Mouse (Mus musculus): ENCODE data around the gene Wnt1. TPM values are rescaled to one million over a fixed set of nuclear protein-coding genes. Genes with fewer than 3 reads are reported as not detected.

Gene Wnt1
- polyA plus RNA-seq, 1 experiment from 2014 or later = not detected

DNA sequence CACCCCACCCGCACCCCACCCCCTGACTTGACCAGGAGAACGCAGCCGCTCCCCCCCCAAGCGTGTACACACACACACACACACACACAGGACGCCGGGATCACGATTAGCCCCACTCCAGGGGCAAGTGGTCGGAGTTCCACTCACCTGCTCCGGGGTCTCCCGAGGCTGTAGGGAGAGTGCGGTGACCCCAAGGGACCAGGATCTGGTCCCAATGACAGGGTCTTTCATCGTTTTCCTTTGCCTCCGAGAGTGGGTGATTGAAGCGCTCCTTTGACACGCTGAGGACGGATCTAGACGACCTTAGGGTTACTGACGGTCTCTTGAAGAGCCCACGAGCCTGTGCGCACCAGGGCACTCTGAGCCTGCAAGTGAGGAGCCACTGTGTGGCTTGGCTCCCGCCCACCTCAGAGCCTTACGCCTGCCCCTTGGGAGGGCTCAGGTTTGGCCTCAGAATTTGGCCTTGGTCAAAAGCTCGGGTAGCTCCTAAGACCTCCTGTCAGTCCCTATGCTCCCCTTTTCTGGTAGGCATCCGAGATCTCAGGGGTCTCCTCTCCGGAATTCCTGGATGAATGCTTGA lies 11.4 kb upstream of the Wnt1 start:
- Histone ChIP-seq H3K36me3 (no peaks in the 10 kb centered on the region), H3K27me3 (peaks cover 87% of the 10 kb centered on the region), H3K4me2 (replicated peaks) (peak overlapping the region; percentile 47), H3K4me1 (peaks cover 57% of the 10 kb centered on the region), H3K4me3 (replicated peaks) (peak overlapping the region; percentile 38), H3K9ac (peak overlapping the region; percentile 10; the same call in 1 of the 2 replicates), H3K9me3 (replicated peaks) (no peaks in the 10 kb centered on the region), H3K27ac (replicated peaks) (0 out of 2 replicates have a peak overlapping the region, but pooled peaks have one; percentile 17)
- no peak for ATAC-seq (ENCODE audit: insufficient number of reproducible peaks, low FRiP score, low TSS enrichment, low read depth)
- WGBS = under 1% methylated on average over 25 of the region's 25 CpGs

DNA sequence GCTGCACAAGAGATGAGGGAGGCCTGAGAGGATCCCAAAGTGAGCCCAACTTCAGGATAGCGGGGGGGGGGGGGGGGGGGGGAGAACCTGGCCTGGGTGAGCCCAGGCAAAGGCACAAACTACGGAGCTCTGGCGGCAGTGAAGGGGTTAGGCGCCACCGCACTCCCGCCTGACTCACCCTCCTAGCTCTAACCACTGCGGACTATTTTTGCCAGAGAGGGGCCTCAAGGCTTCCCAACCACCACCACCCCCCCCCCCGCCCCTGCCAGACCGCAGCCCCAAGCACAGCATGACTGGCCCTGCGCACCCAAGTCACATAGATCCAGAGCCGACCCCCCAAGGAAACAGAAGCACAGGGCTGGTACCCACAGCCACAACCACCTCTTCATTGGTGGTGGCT lies 10.9 kb upstream of the Wnt1 start:
- H3K4me3 ChIP-seq (replicated peaks) = peak overlapping the region; percentile 38; the same call in 1 of the 2 replicates
- no peak for ATAC-seq (ENCODE audit: insufficient number of reproducible peaks, low FRiP score, low TSS enrichment, low read depth)

DNA sequence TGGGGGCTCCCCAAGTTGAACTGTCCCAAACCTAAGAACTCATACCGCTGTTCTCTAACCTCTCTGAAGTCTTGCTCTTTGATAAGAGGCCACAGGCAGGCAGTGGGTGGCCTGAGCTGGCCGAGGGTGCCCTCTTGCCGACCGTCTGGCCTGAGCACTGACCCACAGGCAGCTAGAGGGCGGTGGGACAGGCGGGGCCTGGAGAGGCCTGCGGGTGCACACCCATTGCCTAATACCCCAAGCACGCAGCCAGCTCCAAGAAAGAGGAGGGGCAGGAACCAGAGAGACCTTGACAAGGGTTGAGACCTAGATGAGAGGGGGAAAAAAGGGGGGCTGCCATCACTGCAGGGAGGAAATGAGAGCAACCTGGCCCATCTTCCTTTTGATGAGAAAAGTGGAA lies 9.6 kb upstream of the Wnt1 start:
- peaks cover 72% of the 10 kb centered on the region for H3K27me3 ChIP-seq

More for the DNA sequence above, 10.9 kb upstream of the Wnt1 start:
- Histone ChIP-seq H3K9ac (no peak overlapping the region), H3K4me2 (replicated peaks) (peak overlapping the region; percentile 47; the same call in 1 of the 2 replicates), H3K27me3 (peaks cover 85% of the 10 kb centered on the region), H3K36me3 (no peaks in the 10 kb centered on the region), H3K4me1 (peaks cover 56% of the 10 kb centered on the region), H3K9me3 (replicated peaks) (no peaks in the 10 kb centered on the region), H3K27ac (replicated peaks) (no peak overlapping the region)
- 8% methylated on average over 8 of the region's 11 CpGs for WGBS

DNA sequence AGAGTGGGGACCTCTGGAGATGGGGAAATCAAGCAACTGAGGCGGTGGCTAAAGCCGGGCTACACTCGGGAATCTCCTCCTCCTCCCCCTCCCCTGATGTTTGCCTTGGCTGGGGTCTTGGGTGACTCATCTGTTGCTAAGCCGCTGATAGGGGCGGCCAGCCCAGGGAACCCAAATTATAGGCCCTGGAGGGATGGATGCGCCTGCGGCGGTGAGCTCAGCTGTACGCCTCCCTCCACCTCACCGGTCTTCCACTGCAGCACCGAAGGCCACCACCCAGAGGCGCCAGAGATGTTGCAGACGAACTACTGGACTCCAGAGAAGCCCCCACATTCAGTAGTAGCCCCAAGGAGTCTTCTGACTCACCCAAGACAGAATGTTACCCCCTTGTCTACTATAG lies 9.1 kb upstream of the Wnt1 start:
- Histone ChIP-seq H3K4me3 (replicated peaks) (no peak overlapping the region), H3K9me3 (replicated peaks) (no peaks in the 10 kb centered on the region), H3K9ac (no peak overlapping the region), H3K4me1 (peaks cover 48% of the 10 kb centered on the region), H3K27ac (replicated peaks) (no peak overlapping the region; the same call in 1 of the 2 replicates), H3K27me3 (peaks cover 71% of the 10 kb centered on the region), H3K36me3 (no peaks in the 10 kb centered on the region), H3K4me2 (replicated peaks) (no peak overlapping the region; the same call in 1 of the 2 replicates)
- 5% methylated on average over 13 of the region's 13 CpGs for WGBS
- ATAC-seq (ENCODE audit: insufficient number of reproducible peaks, low FRiP score, low TSS enrichment, low read depth) = peak; percentile 64; the same call in 1 of the 2 replicates

More for the DNA sequence above, 9.6 kb upstream of the Wnt1 start:
- Histone ChIP-seq H3K27ac (replicated peaks) (no peak overlapping the region), H3K4me2 (replicated peaks) (no peak overlapping the region; the same call in 1 of the 2 replicates), H3K4me1 (peaks cover 50% of the 10 kb centered on the region), H3K4me3 (replicated peaks) (no peak overlapping the region), H3K9ac (no peak overlapping the region), H3K9me3 (replicated peaks) (no peaks in the 10 kb centered on the region), H3K36me3 (no peaks in the 10 kb centered on the region)
- ATAC-seq (ENCODE audit: insufficient number of reproducible peaks, low FRiP score, low TSS enrichment, low read depth) = no peak
- 5% methylated on average over 8 of the region's 8 CpGs for WGBS

DNA sequence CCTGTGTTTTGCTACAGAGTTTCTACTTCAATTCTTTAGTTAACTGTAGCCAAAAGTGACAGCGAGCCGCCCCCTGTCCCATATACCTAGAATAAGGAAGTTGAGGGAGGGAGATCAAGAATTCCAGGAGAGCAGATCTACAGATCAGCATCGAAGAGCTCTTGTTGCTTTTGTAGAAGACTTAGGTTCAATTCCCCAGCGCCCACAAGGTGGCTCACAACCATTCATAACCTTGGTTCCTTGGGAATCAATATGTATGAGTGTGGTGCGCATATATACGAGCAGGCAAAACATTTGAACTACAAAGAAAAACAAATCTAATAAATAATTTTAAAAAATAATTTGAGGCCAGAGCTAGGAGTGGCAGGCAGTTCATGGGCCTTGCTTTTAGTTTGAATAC lies 8.5 kb upstream of the Wnt1 start:
- H3K4me3 ChIP-seq (replicated peaks) = no peak overlapping the region
- WGBS = 26% methylated on average over 6 of the region's 6 CpGs

DNA sequence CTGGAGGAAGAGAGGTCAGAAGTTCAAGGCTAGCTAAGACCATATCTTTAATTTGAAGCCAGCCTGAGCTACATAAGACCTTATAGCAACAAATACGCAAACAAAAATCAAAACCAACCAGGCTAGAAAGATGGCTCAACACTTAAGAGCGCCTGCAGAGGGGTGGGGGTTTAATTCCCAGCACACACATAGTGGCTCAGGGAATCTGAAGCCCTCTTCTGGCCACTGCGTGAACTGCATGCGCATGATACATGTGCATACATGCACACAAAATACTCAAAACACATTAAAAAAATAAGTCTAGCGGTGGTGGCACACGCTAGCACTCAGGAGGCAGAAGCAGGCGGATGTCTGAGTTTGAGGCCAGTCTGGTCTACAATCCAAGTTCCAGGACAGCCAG lies 3.9 kb upstream of the Wnt1 start:
- H3K4me2 ChIP-seq (replicated peaks) = no peak overlapping the region
- H3K27ac ChIP-seq (replicated peaks) = no peak overlapping the region
- no peak overlapping the region for H3K9ac ChIP-seq
- WGBS = 41% methylated on average over 7 of the region's 7 CpGs
- no peaks in the 10 kb centered on the region for H3K36me3 ChIP-seq
- H3K27me3 ChIP-seq = peaks cover 60% of the 10 kb centered on the region
- H3K9me3 ChIP-seq (replicated peaks) = no peaks in the 10 kb centered on the region
- ATAC-seq (ENCODE audit: insufficient number of reproducible peaks, low FRiP score, low TSS enrichment, low read depth) = no peak
- H3K4me3 ChIP-seq (replicated peaks) = no peak overlapping the region
- peaks cover 15% of the 10 kb centered on the region for H3K4me1 ChIP-seq

More for the DNA sequence above, 8.5 kb upstream of the Wnt1 start:
- Histone ChIP-seq H3K27me3 (peaks cover 67% of the 10 kb centered on the region), H3K27ac (replicated peaks) (no peak overlapping the region; the same call in 1 of the 2 replicates), H3K9me3 (replicated peaks) (no peaks in the 10 kb centered on the region), H3K36me3 (no peaks in the 10 kb centered on the region), H3K4me1 (peaks cover 42% of the 10 kb centered on the region), H3K9ac (no peak overlapping the region), H3K4me2 (replicated peaks) (no peak overlapping the region)
- no peak for ATAC-seq (ENCODE audit: insufficient number of reproducible peaks, low FRiP score, low TSS enrichment, low read depth)

DNA sequence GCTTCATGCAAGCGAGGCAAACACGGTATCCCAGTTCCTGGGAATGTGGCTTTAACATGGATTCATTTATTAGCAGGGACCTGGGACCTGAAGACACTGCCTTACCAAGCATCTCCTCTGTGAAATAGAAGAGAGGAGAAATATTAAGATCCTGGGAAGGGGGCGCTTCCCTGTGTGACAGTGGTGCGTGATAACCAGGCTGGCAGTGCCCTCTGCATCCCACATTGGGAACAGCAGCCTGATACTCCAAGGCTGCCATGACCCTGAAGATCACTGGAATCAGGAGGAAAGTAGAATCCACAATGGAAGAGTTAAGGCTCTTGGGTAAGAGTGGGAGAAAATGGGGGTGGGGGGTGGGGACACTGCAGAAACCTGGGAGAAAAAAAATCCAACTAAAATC lies 1.7 kb upstream of the Wnt1 start:
- ATAC-seq (ENCODE audit: insufficient number of reproducible peaks, low FRiP score, low TSS enrichment, low read depth) = no peak
- Histone ChIP-seq H3K9ac (no peak overlapping the region), H3K4me2 (replicated peaks) (no peak overlapping the region), H3K27me3 (peaks cover 66% of the 10 kb centered on the region), H3K9me3 (replicated peaks) (no peaks in the 10 kb centered on the region), H3K4me3 (replicated peaks) (no peak overlapping the region), H3K27ac (replicated peaks) (no peak overlapping the region), H3K4me1 (peaks cover 31% of the 10 kb centered on the region), H3K36me3 (no peaks in the 10 kb centered on the region)
- WGBS = 19% methylated on average over 4 of the region's 4 CpGs

DNA sequence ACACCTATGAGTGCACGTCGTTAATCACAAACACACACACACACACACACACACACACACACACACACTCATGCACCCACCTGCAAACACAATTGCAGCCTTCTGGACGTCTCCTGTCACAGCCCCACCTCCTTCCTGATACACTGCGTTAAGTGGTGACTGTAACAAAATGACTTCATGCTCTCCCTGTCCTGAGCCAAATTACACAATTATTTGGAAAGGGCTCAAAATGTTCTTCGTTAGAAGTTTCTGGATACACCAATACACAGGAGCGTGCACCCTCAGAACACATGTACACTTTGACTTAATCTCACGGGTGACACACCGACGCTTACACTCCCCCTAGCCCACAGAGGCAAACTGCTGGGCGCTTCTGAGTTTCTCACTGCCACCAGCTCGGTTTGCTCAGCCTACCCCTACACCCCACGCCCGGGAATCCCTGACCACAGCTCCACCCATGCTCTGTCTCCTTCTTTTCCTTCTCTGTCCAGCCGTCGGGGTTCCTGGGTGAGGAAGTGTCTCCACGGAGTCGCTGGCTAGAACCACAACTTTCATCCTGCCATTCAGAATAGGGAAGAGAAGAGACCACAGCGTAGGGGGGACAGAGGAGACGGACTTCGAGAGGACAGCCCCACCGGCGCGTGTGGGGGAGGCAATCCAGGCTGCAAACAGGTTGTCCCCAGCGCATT lies 541 bp upstream of the Wnt1 start:
- Histone ChIP-seq H3K9ac (no peak overlapping the region), H3K4me1 (peaks cover 35% of the 10 kb centered on the region), H3K9me3 (replicated peaks) (no peaks in the 10 kb centered on the region), H3K27me3 (peaks cover 78% of the 10 kb centered on the region), H3K27ac (replicated peaks) (no peak overlapping the region), H3K4me3 (replicated peaks) (peak overlapping the region; percentile 26; the same call in 1 of the 2 replicates), H3K36me3 (no peaks in the 10 kb centered on the region), H3K4me2 (replicated peaks) (peak overlapping the region; percentile 29; the same call in 1 of the 2 replicates)
- ATAC-seq (ENCODE audit: insufficient number of reproducible peaks, low FRiP score, low TSS enrichment, low read depth) = no peak
- 11% methylated on average over 24 of the region's 24 CpGs for WGBS

DNA sequence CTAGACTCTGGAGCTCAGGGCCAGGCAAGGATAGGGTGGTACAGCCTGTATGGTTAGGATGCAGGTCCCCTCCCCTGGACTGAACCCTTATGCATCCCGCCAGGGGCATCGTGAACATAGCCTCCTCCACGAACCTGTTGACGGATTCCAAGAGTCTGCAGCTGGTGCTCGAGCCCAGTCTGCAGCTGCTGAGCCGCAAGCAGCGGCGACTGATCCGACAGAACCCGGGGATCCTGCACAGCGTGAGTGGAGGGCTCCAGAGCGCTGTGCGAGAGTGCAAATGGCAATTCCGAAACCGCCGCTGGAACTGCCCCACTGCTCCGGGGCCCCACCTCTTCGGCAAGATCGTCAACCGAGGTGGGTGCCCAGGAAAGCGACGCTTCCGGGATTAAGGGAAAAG lies 1.1 kb downstream of the Wnt1 start:
- Histone ChIP-seq H3K4me2 (replicated peaks) (peak overlapping the region; percentile 44), H3K4me3 (replicated peaks) (peak overlapping the region; percentile 28), H3K9ac (no peak overlapping the region), H3K9me3 (replicated peaks) (no peaks in the 10 kb centered on the region), H3K27ac (replicated peaks) (no peak overlapping the region), H3K36me3 (no peaks in the 10 kb centered on the region), H3K27me3 (peaks cover 89% of the 10 kb centered on the region), H3K4me1 (peaks cover 35% of the 10 kb centered on the region)
- under 1% methylated on average over 23 of the region's 23 CpGs for WGBS
- ATAC-seq (ENCODE audit: insufficient number of reproducible peaks, low FRiP score, low TSS enrichment, low read depth) = no peak

DNA sequence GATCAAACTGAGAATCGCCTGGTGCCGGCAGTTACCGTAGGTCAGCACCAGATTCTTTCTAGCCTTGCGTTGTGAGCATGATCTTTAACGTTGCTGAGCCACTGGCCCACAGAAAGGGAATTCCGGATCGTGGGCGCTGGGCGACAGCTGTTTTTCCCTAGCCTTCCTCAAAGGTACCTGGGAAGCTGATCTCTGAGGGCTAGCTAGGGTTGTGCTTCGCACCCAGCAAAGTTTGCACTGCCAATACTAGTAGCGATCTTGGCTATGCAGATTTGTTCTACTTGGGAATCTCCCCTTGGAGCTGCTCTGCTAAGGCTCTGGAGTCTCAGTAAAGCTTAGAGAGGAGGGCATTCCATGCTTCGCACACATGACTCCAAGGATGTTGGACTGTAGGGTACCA lies 1.6 kb downstream of the Wnt1 start:
- H3K9ac ChIP-seq = no peak overlapping the region
- no peaks in the 10 kb centered on the region for H3K9me3 ChIP-seq (replicated peaks)
- peak overlapping the region; percentile 44 for H3K4me2 ChIP-seq (replicated peaks)
- peaks cover 35% of the 10 kb centered on the region for H3K4me1 ChIP-seq
- peaks cover 94% of the 10 kb centered on the region for H3K27me3 ChIP-seq
- WGBS = 1% methylated on average over 12 of the region's 12 CpGs
- peak overlapping the region; percentile 28 for H3K4me3 ChIP-seq (replicated peaks)
- no peaks in the 10 kb centered on the region for H3K36me3 ChIP-seq
- no peak overlapping the region for H3K27ac ChIP-seq (replicated peaks)
- no peak for ATAC-seq (ENCODE audit: insufficient number of reproducible peaks, low FRiP score, low TSS enrichment, low read depth)

DNA sequence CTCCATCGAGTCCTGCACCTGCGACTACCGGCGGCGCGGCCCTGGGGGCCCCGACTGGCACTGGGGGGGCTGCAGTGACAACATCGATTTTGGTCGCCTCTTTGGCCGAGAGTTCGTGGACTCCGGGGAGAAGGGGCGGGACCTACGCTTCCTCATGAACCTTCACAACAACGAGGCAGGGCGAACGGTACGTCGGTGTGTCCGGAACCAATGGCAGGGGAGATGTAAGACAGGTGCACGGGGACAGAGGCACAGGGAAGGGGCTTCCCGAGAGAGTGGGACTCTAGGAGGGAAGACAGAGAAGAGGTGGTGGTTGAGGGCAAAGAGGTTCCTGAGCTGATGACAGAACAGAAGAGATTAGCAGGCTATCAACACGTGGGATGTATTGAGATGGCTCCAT lies 2.1 kb downstream of the Wnt1 start:
- Histone ChIP-seq H3K27me3 (peaks cover 95% of the 10 kb centered on the region), H3K36me3 (no peaks in the 10 kb centered on the region), H3K4me3 (replicated peaks) (0 out of 2 replicates have a peak overlapping the region, but pooled peaks have one; percentile 13), H3K9ac (no peak overlapping the region), H3K27ac (replicated peaks) (no peak overlapping the region), H3K4me2 (replicated peaks) (0 out of 2 replicates have a peak overlapping the region, but pooled peaks have one; percentile 6), H3K9me3 (replicated peaks) (no peaks in the 10 kb centered on the region), H3K4me1 (peaks cover 35% of the 10 kb centered on the region)
- no peak for ATAC-seq (ENCODE audit: insufficient number of reproducible peaks, low FRiP score, low TSS enrichment, low read depth)
- WGBS = under 1% methylated on average over 23 of the region's 23 CpGs

All from embryonic facial prominence, embryonic 15.5 days (tissue).